Mouse (Mus musculus) telencephalon, adult 2 months (tissue): ENCODE data around the gene Rnf5.

ENCODE experiments used
- DNase-seq: peaks from one replicate; pipeline ENCODE4 v3.0.0-alpha.2; 2011; ENCODE audit warnings: low read depth, low spot score

Gene Rnf5

GRCm38 (mm10) chr17:34632261-34632691, 28.8 kb upstream of the Rnf5 start:
- peak; percentile 88 for DNase-seq

DNA sequence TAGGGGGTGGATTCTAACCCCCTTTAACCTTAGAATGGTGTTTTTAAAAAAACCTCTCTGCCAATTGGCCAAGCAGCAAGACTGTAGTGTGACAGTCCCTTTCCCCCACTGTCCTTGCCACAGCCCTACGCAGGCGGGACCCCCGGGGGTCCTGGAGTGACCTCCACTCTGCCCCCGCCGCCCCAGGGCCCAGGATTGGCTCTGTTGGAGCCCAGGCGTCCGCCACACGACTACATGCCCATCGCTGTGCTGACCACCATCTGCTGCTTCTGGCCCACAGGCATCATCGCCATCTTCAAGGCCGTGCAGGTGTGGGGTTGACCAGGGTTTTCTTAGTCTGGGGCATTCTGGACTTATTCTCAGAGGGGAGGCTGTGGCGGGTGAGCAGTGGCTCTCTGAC, 28.2 kb upstream of the Rnf5 start:
- DNase-seq, result no peak

DNA sequence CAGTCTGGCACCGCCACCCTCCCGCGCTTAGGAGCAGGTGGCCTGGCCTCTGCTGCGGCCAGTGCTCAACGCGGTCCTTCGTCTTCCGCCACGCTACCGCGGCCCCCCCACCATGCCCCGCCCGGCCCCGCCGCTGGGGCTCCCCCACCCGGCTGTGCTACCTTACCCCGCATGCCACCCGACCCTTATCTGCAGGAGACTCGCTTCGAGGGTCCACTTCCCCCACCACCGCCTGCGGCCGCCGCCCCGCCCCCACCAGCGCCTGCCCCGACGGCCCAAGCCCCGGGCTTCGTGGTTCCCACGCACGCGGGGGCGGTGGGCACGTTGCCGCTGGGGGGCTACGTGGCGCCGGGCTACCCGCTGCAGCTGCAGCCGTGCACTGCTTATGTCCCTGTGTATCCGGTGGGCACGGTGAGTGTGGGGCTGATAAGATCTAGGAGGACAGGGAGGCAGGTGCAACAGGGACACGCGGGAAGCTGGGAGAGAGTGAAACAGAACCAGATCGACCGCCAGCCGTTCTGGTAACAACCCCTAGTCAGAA, 27.3 kb upstream of the Rnf5 start:
- DNase-seq, result no peak

DNA sequence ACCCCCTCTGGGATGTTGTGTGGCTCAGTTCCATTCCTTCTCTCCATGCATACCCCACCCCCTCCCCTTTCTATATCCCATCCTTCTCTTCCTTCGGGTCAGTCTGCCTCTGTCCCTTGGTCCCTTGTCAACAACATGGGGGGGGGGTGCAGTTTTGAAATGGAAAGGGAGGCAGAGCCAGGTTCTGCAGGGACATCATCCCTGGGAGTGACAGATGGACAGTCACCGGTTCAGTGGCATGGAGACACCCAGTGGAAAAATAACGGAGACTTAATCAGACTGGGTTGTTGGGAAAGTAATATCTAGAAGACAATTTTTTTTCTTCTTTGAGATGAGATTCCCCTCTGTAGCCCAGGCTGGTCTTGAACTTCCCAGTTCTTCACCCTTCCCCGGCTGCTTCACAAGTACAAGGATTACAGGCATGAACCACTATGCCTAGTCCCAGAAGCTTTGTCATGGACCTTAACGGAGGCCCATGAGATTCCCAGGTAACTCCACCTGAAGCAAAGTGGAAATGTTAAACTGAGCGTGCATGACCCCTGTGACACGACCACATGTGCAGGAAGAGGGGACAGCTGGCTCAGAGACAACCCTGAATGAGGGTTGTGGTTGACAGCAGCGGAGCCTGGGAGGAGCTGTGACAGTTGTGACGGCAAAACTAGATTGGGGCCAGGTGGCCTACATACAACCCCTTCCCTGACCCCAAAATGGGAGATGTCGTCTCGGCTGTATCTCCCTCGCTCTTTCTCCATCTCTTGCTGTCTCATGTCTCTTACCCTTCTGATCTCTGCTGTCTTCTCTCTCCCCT, 26.5 kb upstream of the Rnf5 start:
- DNase-seq, result no peak

DNA sequence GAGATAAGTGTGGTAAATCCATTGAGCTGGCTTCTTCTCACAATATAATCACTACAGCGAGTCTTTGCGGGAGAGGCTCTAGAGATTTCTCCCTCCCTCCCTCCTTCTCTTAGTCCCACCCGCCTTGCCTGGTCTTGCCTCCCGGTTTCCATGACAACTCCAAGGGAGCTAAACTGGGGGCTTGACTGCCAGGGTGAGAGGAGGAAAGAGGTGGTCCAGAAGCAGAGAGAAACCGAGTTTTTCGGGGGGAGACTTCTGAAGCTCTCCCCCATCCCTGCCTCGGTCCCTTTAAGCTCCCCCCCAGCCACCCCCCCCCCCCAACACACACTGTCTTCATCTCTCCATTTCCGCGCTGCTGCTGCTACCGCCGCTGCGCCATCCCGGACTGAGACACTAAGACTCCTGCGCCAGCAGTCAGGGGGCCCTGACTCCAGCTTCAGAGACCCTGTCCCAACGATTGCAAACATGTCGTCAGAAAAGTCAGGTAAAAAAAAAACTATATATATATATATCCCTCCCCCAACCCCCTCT, 25.8 kb upstream of the Rnf5 start, which contains the start of gene Prrt1:
Gene Prrt1 (plus strand): TSS at position 313 of the 531 bp plus-strand sequence.
- peak; percentile 89 for DNase-seq

DNA sequence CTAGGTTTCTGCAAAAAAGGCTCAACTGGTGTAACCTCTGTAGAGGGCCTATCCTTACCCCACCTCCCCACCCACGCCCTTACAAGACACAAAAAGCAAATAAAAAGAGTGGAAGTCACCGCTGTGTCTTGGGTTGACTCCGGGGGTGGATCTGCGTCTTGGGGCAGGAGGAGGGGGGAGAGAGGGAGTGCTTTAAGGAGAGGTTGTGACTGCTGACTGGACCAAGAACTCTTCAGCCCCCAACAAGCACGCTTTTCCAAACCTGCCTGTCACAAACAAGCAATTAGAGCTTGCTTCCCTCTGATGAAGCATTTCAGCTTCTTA, 25.1 kb upstream of the Rnf5 start:
- DNase-seq, result no peak

DNA sequence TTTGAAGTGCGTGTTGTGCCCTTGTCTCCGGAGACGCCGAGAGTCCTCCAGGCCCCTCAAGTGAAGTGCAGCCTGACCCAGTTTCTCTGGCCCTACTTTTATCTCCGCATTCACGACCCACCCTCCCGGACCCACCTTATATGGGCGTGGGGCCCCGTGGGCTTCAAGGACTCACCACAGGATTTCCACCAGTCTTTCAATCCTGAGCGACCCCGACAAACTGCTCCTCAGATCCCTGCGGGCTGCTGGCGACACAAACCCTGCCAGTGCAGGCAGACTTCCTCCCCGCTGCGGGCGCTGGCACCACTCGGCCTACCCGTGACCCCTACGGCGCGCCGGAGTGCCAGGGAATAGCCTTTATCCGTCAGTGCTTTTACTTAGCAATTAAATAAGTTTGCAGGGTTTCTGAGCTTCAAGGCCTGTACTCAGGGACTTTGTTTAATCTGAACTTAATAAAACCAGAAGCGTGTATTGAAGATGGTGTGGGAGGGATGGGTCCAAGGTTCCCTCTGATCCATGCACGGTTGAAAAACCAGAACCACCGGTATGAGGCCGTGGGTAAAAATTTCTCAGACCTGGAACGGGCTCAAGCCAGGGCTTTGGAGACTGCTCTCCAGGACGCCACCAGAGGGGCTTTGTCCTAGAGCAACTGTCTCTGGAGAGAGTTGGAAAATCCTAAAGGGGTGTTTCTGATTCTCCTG, 24.6 kb upstream of the Rnf5 start, which contains the start of gene Ppt2:
Gene Ppt2 (minus strand): TSS at position 568 of the 701 bp plus-strand sequence.
- DNase-seq, result no peak

GRCm38 (mm10) chr17:34627093-34627942, 23.8 kb upstream of the Rnf5 start:
- peak; percentile 95 for DNase-seq

DNA sequence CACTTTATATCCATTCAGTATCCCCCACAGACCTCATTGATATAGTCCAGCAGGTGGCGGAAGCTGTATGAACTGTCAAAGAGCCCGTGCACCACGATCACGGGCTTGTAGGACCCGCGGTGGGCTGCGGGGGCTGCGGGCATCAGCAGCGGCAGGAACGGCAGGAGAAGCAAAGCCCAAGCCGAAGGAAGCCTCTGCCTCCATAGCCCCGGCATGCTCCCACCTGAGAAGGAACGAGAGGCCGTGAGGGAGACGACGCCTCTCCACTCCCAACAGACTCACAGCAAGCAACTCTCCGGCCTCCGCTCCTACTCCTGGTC, 23.2 kb upstream of the Rnf5 start:
- DNase-seq, result no peak

DNA sequence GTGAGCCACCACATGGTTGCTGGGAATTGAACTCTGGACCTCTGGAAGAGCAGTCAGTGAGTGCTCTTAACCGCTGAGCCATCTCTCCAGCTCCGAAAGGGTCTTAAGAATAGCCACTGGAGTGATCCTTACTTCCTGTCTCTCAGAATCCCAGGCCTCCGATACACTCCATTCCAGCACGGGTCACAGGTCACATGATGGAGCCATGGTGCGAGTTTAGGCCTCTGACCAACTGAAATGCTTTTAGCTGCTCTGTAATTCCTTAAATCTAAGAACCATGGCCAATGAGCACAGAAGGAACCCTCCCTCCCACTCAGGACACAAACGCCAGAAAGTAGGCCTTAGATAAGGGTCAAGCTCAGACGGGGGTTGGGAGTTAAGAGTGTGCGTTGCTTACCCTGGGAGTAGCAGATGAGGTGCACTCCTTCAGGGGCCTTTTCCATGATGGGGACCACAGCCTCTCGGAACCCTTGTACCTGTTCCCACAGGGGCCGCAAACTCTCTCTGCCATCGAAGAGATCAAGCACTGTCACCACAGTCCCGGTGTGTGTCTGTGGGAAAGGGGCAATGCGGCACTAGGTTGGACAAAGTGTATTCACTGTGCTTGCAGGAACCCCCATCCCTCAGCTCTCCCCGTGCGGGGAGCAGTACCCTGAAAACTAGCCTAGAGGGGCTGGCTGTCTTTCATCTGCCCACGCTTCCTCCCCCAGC, 22.7 kb upstream of the Rnf5 start:
- DNase-seq, result no peak

GRCm38 (mm10) chr17:34624981-34625380, 21.5 kb upstream of the Rnf5 start:
- DNase-seq, result no peak

DNA sequence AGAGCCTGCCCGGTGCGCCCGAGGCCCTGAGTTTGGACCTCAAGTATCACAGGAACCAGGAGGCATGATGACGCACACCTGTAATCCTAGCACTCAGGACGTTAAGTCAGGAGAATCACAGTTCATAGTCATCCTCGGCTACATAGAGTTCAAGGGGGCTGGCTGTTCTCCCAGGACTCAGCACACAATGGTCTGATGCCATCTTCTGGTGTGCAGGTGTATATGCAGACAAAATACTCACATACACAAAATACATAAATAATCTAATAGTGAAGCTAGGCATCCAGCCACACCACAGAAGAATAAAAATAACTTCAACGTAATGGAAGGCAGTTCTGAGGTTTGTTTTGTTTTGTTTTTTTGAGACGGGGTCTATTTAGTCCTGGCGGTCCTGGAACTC, 19.7 kb upstream of the Rnf5 start:
- no peak for DNase-seq

- no peak for DNase-seq
Measured at GRCm38 (mm10) chr17:34621006-34621405, 17.5 kb upstream of the Rnf5 start.

DNA sequence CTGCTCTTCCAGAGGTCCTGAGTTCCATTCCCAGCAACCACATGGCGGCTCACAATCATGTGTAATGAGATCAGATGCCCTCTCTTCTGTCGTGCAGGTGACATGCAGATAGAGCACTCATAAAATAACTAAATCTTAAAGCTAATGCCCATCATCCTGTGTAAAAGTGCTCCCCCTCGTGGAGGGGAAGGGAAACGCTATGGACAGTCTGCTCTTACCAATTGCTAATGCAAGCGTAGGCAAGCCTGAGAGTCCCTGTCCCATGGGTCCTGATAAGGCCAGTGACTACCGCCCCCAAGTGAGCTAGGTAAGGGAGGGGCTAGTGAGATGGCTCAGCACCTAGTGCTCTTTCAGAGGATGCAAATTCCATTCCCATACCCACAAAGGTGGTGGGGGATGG, 15.5 kb upstream of the Rnf5 start:
- DNase-seq, result no peak

- DNase-seq, result no peak
Measured at GRCm38 (mm10) chr17:34615871-34616270, 12.4 kb upstream of the Rnf5 start, which contains the start of gene Egfl8. Gene Egfl8, minus strand, starts transcription at chr17:34615971.

DNA sequence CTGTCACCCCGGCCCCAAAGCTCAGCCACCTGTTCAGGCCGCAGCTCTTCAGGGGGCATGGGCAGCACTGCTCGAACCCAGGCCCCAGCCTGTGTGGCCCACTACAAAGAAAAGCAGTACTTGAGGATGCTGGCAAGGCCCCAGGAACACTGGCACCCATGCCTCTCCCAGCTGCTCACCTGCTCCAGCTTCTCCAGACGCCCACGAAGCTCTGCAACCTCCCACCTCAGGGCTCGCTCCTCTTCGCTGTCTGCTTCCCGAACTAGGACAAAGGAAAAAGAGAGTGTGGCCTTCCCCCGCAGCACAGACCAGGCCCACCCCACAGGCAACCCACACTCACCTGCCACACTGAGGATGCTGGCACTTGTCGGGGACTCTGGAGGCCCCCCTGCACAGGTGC, 10.3 kb upstream of the Rnf5 start:
- no peak for DNase-seq

- DNase-seq, result no peak
Measured at GRCm38 (mm10) chr17:34613054-34613645, 9.7 kb upstream of the Rnf5 start.

GRCm38 (mm10) chr17:34611050-34611449, 7.6 kb upstream of the Rnf5 start:
- DNase-seq, result no peak

GRCm38 (mm10) chr17:34607997-34608396, 4.5 kb upstream of the Rnf5 start:
- no peak for DNase-seq

DNA sequence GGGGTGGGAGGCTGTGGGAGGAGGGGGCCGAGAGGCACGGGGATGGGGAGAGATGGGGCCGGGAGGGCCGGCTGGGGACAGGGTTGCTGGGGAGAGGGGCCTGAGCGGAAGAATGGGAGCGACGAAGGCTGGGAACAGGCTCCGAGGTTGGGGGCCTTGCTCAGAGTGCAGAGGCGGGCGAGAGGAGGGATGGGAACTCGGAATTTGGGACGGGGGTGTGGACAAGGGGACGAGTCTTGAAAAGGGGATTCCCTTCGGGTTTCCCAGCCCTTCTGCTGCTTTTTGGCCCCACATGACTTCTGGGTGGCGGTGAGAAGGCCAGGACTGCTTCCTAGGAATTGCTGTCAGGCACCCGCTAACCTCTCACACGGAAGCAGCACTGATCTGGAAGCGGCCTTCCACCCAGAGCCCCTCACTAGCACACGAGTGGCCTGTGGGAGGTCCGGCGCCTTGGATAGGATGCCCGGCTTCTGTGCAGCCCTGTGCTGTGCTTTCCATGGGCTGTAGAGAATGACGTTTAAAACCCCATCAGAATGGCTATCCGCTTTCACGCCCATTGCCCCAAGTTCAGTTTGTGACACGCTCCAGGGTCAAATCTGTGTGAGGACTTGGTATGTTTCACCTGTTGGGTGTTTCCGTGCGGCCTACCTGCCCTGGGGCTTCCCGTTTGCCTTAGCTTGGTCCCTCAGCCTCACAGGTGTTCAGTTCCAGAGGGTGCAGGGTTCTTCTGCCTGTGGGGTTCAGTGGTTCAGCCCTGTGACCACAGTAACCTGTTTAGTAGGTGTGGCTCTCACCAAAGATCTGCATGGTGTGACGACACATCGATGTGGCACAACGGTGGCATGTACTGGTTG, 2.9 kb upstream of the Rnf5 start:
- DNase-seq, result no peak
